Mouse (Mus musculus) liver, embryonic 16.5 days (tissue): ENCODE measurements at regions not wholly inside any gene's neighbourhood (a gene's known extent, or its start where the extent isn't known, plus 50 kb on each side); places are given as distances from the start of the nearest gene placed in this dataset.

Source experiments
- ATAC-seq: fragments of 200-750 bp; cut with Nextera tagmentation; 2 replicates; pipeline ENCODE4 v1.8.0; 2017; ENCODE audit warnings: low read depth, mild to moderate bottlenecking, moderate number of reproducible peaks, moderate library complexity
- H3K27ac ChIP-seq: fragments of 300-500 bp; sonication (generic); 2 replicates; pipeline ENCODE4 v1.5.1; 2014; ENCODE audit warnings: mild to moderate bottlenecking, low read length
- H3K27me3 ChIP-seq: fragments of 300-500 bp; sonication (generic); 2 replicates; pipeline ENCODE4 v1.6.1; 2014; ENCODE audit warnings: low read depth, low read length, mixed read lengths; ENCODE audit not compliant: control insufficient read depth, insufficient read depth
- H3K36me3 ChIP-seq: fragments of 300-500 bp; sonication (generic); 2 replicates; pipeline ENCODE4 v1.6.1; 2014; ENCODE audit warnings: mild to moderate bottlenecking; ENCODE audit not compliant: control insufficient read depth, insufficient read depth
- H3K4me1 ChIP-seq: fragments of 300-500 bp; sonication (generic); 2 replicates; pipeline ENCODE4 v1.6.1; 2014; ENCODE audit warnings: low read depth, low read length, mixed read lengths; ENCODE audit not compliant: control insufficient read depth
- H3K4me2 ChIP-seq: fragments of 300-500 bp; sonication (generic); 2 replicates; pipeline ENCODE4 v1.6.1; 2014; ENCODE audit warnings: low read depth, low read length, mixed read lengths
- H3K4me3 ChIP-seq: fragments of 300-500 bp; sonication (generic); 2 replicates; pipeline ENCODE4 v1.5.1; 2014; ENCODE audit warnings: low read depth, mild to moderate bottlenecking, low read length
- H3K9ac ChIP-seq: fragments of 300-500 bp; sonication (generic); 2 replicates; pipeline ENCODE4 v1.6.1; 2014; ENCODE audit warnings: low read depth, low read length
- H3K9me3 ChIP-seq: fragments of 300-500 bp; sonication (generic); replicated peaks from 2 replicates; pipeline ENCODE4 v1.6.1; 2016; ENCODE audit warnings: low read length; ENCODE audit not compliant: control insufficient read depth
- WGBS: fragments of 180-500 bp; shearing (Covaris S2); extraction: QIAGEN DNeasy Blood & Tissue Kit; methylation state at CpG from one replicate; pipeline ENCODE4 v1.1.7; 2014; ENCODE audit not compliant: insufficient replicate concordance; 5-methylcytosine and 5-hydroxymethylcytosine counted together

GRCm38 (mm10) chr6:52064176-52065015 lies 52.0 kb upstream of the Skap2 start:
- Histone ChIP-seq H3K36me3 (no peaks in the 10 kb centered on the region), H3K4me1 (no peaks in the 10 kb centered on the region), H3K9me3 (no peaks in the 10 kb centered on the region), H3K27ac (no peak overlapping the region), H3K4me3 (no peak overlapping the region), H3K4me2 (no peak overlapping the region), H3K9ac (no peak overlapping the region), H3K27me3 (no peaks in the 10 kb centered on the region)
- 66% methylated on average over 13 of the region's 13 CpGs for WGBS
- no peak for ATAC-seq
